Mouse (Mus musculus): ENCODE measurements around the gene Igsf11. TPM values are rescaled to one million over a fixed set of nuclear protein-coding genes. Genes with fewer than 3 reads are reported as not detected.

Igsf11 gene
- 1.8 and 3.0 TPM in 2 replicates for polyA plus RNA-seq (2012; rRNA removed)
- polyA plus RNA-seq (2014; fragmentation: Nextera tagmentation; extraction: Ambion mirVana), result 0.47 and 0.94 TPM in 2 replicates

GRCm38 (mm10) chr16:38892371-38892770 lies at the start of gene Igsf11:
Igsf11 (plus strand) TSS chr16:38892671.
- Histone ChIP-seq H3K4me3 (replicated peaks; ENCODE audit: low read length) (no peak within 1 kb of the TSS), H3K4me2 (replicated peaks; ENCODE audit: low read depth, low read length, severe bottlenecking) (no peak within 1 kb of the TSS), H3K27me3 (ENCODE audit: control insufficient read depth, insufficient read depth, low read length) (no peaks in the 10 kb centered on the region), H3K27ac (replicated peaks; ENCODE audit: low read depth, low read length) (no peak within 1 kb of the TSS), H3K4me1 (ENCODE audit: control insufficient read depth, insufficient read depth, low read length) (no peaks in the 10 kb centered on the region), H3K9me3 (ENCODE audit: control insufficient read depth, low read length) (no peaks in the 10 kb centered on the region), H3K36me3 (ENCODE audit: control insufficient read depth, insufficient read depth, low read length) (no peaks in the 10 kb centered on the region), H3K9ac (ENCODE audit: low read depth, low read length, severe bottlenecking) (no peak within 1 kb of the TSS)
- ATAC-seq (ENCODE audit: low FRiP score, low read depth) (no peak), DNase-seq (ENCODE audit: low spot score) (no peak)
- 80% methylated on average over 7 of the region's 7 CpGs for WGBS
- no peak for TF ChIP-seq POLR2A (IDR thresholded peaks at IDR 0.05; ENCODE audit: borderline replicate concordance, extremely low read depth, insufficient read depth, insufficient read length)

- H3K4me3 ChIP-seq (replicated peaks; ENCODE audit: low read length), result no peak overlapping the region
- H3K9ac ChIP-seq (ENCODE audit: low read depth, low read length, severe bottlenecking), result no peak overlapping the region
- H3K27ac ChIP-seq (replicated peaks; ENCODE audit: low read depth, low read length), result no peak overlapping the region
- H3K9me3 ChIP-seq (ENCODE audit: control insufficient read depth, low read length), result no peaks in the 10 kb centered on the region
- WGBS, result 28% methylated on average over 8 of the region's 8 CpGs
- no peak for TF ChIP-seq POLR2A (IDR thresholded peaks at IDR 0.05; ENCODE audit: borderline replicate concordance, extremely low read depth, insufficient read depth, insufficient read length)
- H3K27me3 ChIP-seq (ENCODE audit: control insufficient read depth, insufficient read depth, low read length), result no peaks in the 10 kb centered on the region
- no peaks in the 10 kb centered on the region for H3K4me1 ChIP-seq (ENCODE audit: control insufficient read depth, insufficient read depth, low read length)
- ATAC-seq (ENCODE audit: low FRiP score, low read depth) (no peak), DNase-seq (ENCODE audit: low spot score) (peak; percentile 48)
- H3K4me2 ChIP-seq (replicated peaks; ENCODE audit: low read depth, low read length, severe bottlenecking), result no peak overlapping the region
- no peaks in the 10 kb centered on the region for H3K36me3 ChIP-seq (ENCODE audit: control insufficient read depth, insufficient read depth, low read length)
These were observed 34.2 kb upstream of the Igsf11 start for GRCm38 (mm10) chr16:38858120-38858749.

DNA sequence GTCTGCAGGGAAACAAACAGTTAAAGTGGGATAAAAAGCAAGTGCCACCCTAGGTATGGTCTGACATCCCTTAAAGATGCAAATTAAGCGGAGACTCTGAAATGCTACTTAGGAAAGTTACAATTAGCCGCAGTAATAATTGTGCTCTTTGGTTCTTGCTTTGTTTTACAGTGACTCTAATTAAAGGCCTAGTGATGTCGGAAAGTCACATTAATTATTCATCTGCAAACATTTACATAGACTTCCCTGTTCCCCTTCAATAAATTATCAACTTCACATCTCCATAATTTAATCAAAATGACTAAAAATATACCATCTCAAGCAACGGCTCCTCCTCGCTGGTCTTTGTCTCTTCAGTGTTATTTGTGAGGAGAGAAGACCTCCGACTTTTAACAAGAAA lies 31.9 kb upstream of the Igsf11 start:
- DNase-seq (ENCODE audit: low spot score), result no peak
- Histone ChIP-seq H3K4me1 (ENCODE audit: control insufficient read depth, insufficient read depth, low read length) (no peaks in the 10 kb centered on the region), H3K27me3 (ENCODE audit: control insufficient read depth, insufficient read depth, low read length) (no peaks in the 10 kb centered on the region), H3K9ac (ENCODE audit: low read depth, low read length, severe bottlenecking) (no peak overlapping the region), H3K9me3 (ENCODE audit: control insufficient read depth, low read length) (no peaks in the 10 kb centered on the region), H3K4me2 (replicated peaks; ENCODE audit: low read depth, low read length, severe bottlenecking) (no peak overlapping the region), H3K27ac (replicated peaks; ENCODE audit: low read depth, low read length) (no peak overlapping the region), H3K36me3 (ENCODE audit: control insufficient read depth, insufficient read depth, low read length) (no peaks in the 10 kb centered on the region), H3K4me3 (replicated peaks; ENCODE audit: low read length) (no peak overlapping the region)
- no peak for ATAC-seq (ENCODE audit: low FRiP score, low read depth)
- 66% methylated on average over 6 of the region's 6 CpGs for WGBS
- TF ChIP-seq POLR2A (IDR thresholded peaks at IDR 0.05; ENCODE audit: borderline replicate concordance, extremely low read depth, insufficient read depth, insufficient read length), result no peak

- Histone ChIP-seq H3K27ac (replicated peaks; ENCODE audit: low read depth, low read length) (no peak overlapping the region), H3K9ac (ENCODE audit: low read depth, low read length, severe bottlenecking) (no peak overlapping the region), H3K36me3 (ENCODE audit: control insufficient read depth, insufficient read depth, low read length) (no peaks in the 10 kb centered on the region), H3K9me3 (ENCODE audit: control insufficient read depth, low read length) (0 out of 2 replicates have a peak, but pooled peaks cover 4% of the 10 kb centered on the region), H3K4me2 (replicated peaks; ENCODE audit: low read depth, low read length, severe bottlenecking) (no peak overlapping the region), H3K27me3 (ENCODE audit: control insufficient read depth, insufficient read depth, low read length) (no peaks in the 10 kb centered on the region), H3K4me1 (ENCODE audit: control insufficient read depth, insufficient read depth, low read length) (no peaks in the 10 kb centered on the region), H3K4me3 (replicated peaks; ENCODE audit: low read length) (no peak overlapping the region)
- 74% methylated on average over 5 of the region's 5 CpGs for WGBS
- no peak for TF ChIP-seq POLR2A (IDR thresholded peaks at IDR 0.05; ENCODE audit: borderline replicate concordance, extremely low read depth, insufficient read depth, insufficient read length)
- ATAC-seq (ENCODE audit: low FRiP score, low read depth), result no peak
- DNase-seq (ENCODE audit: low spot score), result no peak
These were observed 28.1 kb upstream of the Igsf11 start for GRCm38 (mm10) chr16:38864358-38864757.

GRCm38 (mm10) chr16:38873231-38873630 lies 19.2 kb upstream of the Igsf11 start:
- WGBS, result 93% methylated on average over 4 of the region's 4 CpGs

More at GRCm38 (mm10) chr16:38873231-38873630, 19.2 kb upstream of the Igsf11 start:
- TF ChIP-seq POLR2A (IDR thresholded peaks at IDR 0.05; ENCODE audit: borderline replicate concordance, extremely low read depth, insufficient read depth, insufficient read length), result no peak
- H3K4me1 ChIP-seq (ENCODE audit: control insufficient read depth, insufficient read depth, low read length), result no peaks in the 10 kb centered on the region
- H3K4me3 ChIP-seq (replicated peaks; ENCODE audit: low read length), result no peak overlapping the region
- no peak overlapping the region for H3K9ac ChIP-seq (ENCODE audit: low read depth, low read length, severe bottlenecking)
- H3K36me3 ChIP-seq (ENCODE audit: control insufficient read depth, insufficient read depth, low read length), result no peaks in the 10 kb centered on the region
- H3K27ac ChIP-seq (replicated peaks; ENCODE audit: low read depth, low read length), result no peak overlapping the region
- no peak overlapping the region for H3K4me2 ChIP-seq (replicated peaks; ENCODE audit: low read depth, low read length, severe bottlenecking)
- H3K27me3 ChIP-seq (ENCODE audit: control insufficient read depth, insufficient read depth, low read length), result no peaks in the 10 kb centered on the region
- H3K9me3 ChIP-seq (ENCODE audit: control insufficient read depth, low read length), result no peaks in the 10 kb centered on the region
- no peak for DNase-seq (ENCODE audit: low spot score)
- no peak for ATAC-seq (ENCODE audit: low FRiP score, low read depth)

Measured in limb, embryonic 14.5 days (tissue).